Mouse (Mus musculus): ENCODE data around the gene Tomm6. TPM values are rescaled to one million over a fixed set of nuclear protein-coding genes. Genes with fewer than 3 reads are reported as not detected.

Gene Tomm6
- polyA plus RNA-seq, 1 experiment from 2014 or later: 382 TPM

DNA sequence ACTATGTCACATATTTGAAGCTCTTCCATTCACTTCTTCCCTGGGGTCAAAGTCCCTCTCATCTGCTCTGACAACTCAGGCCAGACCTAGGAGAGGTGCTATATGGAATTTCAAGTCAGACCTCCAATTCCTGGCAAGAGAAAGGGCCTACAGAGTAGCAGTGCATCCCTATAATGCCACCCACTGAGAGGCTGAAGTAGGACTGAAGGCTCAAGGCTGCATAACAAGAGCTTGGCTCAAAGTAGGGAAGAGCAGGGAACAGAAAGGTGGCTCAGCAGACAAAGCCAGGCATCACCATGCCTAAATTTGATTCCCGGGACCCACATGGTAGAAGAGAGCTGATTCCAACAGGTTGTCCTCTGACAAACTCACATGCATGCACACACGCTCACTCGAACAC, 3.5 kb upstream of the Tomm6 start:
- DNase-seq (ENCODE audit: low spot score) (no peak), ATAC-seq (ENCODE audit: low read depth) (no peak)
- Histone ChIP-seq H3K9me3 (ENCODE audit: control insufficient read depth, low read length) (no peaks in the 10 kb centered on the region), H3K27me3 (replicated peaks; ENCODE audit: control insufficient read depth, insufficient read depth, low read length) (no peaks in the 10 kb centered on the region), H3K36me3 (ENCODE audit: control insufficient read depth, insufficient read depth, low read length) (no peaks in the 10 kb centered on the region), H3K4me3 (ENCODE audit: low read depth, low read length) (no peak overlapping the region), H3K4me2 (ENCODE audit: low read depth, low read length) (no peak overlapping the region), H3K9ac (ENCODE audit: low read depth, low read length) (no peak overlapping the region), H3K4me1 (ENCODE audit: control insufficient read depth, insufficient read depth, low read length) (peaks cover 5% of the 10 kb centered on the region; the same call in 1 of the 2 replicates), H3K27ac (replicated peaks; ENCODE audit: low read depth, low read length) (no peak overlapping the region)
- 97% methylated on average over 3 of the region's 3 CpGs for WGBS

DNA sequence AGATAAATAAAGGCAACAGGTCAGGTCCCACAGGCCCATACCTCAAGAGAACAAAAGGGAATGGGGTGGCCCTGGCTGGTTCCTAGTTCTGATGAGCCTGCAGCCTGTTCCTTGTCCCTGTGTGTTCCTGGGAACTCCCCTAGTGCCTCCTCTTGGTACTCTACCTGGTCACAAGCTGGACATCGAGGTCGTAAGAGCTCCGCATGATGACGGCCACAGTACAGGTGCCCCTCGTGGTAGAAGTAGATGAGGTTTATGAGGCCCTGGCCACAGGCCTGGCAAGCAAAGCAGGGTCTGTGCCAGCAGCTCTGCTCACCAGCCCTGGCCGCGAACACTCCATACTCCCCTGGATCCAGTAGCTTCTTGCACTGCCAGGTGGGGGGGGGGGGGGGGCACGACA, 1.7 kb upstream of the Tomm6 start:
- Histone ChIP-seq H3K27me3 (replicated peaks; ENCODE audit: control insufficient read depth, insufficient read depth, low read length) (no peaks in the 10 kb centered on the region), H3K27ac (replicated peaks; ENCODE audit: low read depth, low read length) (no peak overlapping the region), H3K4me3 (ENCODE audit: low read depth, low read length) (no peak overlapping the region), H3K36me3 (ENCODE audit: control insufficient read depth, insufficient read depth, low read length) (peaks cover 13% of the 10 kb centered on the region), H3K4me2 (ENCODE audit: low read depth, low read length) (peak overlapping the region; percentile 98), H3K9ac (ENCODE audit: low read depth, low read length) (no peak overlapping the region), H3K4me1 (ENCODE audit: control insufficient read depth, insufficient read depth, low read length) (peaks cover 5% of the 10 kb centered on the region; the same call in 1 of the 2 replicates), H3K9me3 (ENCODE audit: control insufficient read depth, low read length) (no peaks in the 10 kb centered on the region)
- DNase-seq (ENCODE audit: low spot score): no peak
- WGBS: 81% methylated on average over 5 of the region's 8 CpGs
- ATAC-seq (ENCODE audit: low read depth): no peak

DNA sequence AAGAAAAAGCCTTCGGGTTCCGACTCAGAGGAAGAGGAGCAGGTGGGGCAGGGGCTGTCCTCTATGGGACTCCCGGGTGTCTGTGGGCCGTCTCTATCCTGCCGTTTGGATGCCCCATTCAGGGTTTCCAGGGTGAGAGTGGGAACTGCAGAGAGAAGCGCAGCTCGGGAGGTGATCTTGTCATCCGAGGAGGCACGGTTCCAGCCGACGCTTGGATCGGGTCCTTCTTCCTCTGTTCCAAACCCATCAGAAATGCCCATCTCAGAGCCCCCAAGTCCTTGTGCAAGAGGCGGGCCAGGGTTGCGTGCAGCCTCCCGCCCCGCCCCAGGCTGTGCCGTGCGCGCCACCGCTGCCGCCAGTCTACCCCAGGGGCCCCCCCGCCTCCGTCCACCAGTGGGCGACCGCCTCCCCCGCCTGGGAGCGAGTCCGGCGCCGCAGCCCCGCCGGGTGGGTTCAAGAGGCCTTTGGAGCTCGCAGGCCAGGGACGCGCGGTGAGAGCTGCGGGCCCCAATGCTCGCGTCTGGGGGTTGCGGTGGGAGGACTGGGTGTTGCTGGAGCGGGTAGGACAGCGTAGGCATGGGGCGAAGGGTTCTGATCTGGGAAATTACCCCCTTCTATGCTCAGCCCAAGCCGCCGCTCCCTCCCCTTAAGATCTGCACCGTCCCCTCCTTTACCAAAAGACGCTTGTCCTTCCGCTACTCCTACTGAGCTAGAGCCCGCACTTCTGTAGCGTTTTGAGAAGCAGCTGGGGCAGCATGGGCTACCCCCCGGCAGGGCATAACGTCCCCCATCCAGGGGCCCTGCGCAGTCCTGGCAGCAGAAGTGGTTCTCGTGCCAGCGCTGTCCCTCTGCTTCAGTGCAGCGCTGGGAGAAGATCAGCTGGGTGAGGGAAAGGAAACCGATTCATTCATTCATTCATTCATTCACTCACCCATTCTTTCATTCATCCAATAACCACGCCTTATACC, 706 bp upstream of the Tomm6 start, which contains the start of gene Frs3:
Gene Frs3 (plus strand): TSS at position 423 of the 968 bp plus-strand sequence.
- peaks cover 5% of the 10 kb centered on the region; the same call in 1 of the 2 replicates for H3K4me1 ChIP-seq (ENCODE audit: control insufficient read depth, insufficient read depth, low read length)
- peaks cover 23% of the 10 kb centered on the region for H3K36me3 ChIP-seq (ENCODE audit: control insufficient read depth, insufficient read depth, low read length)
- peak within 1 kb of the TSS; percentile 98 for H3K4me2 ChIP-seq (ENCODE audit: low read depth, low read length)
- ATAC-seq (ENCODE audit: low read depth): peak; percentile 66
- under 1% methylated on average over 34 of the region's 58 CpGs for WGBS
- peak within 1 kb of the TSS; percentile 92 for H3K9ac ChIP-seq (ENCODE audit: low read depth, low read length)
- peak; percentile 80 for DNase-seq (ENCODE audit: low spot score)
- H3K27me3 ChIP-seq (replicated peaks; ENCODE audit: control insufficient read depth, insufficient read depth, low read length): no peaks in the 10 kb centered on the region
- H3K27ac ChIP-seq (replicated peaks; ENCODE audit: low read depth, low read length): peak within 1 kb of the TSS; percentile 87
- no peaks in the 10 kb centered on the region for H3K9me3 ChIP-seq (ENCODE audit: control insufficient read depth, low read length)
- peak within 1 kb of the TSS; percentile 89 for H3K4me3 ChIP-seq (ENCODE audit: low read depth, low read length)

DNA sequence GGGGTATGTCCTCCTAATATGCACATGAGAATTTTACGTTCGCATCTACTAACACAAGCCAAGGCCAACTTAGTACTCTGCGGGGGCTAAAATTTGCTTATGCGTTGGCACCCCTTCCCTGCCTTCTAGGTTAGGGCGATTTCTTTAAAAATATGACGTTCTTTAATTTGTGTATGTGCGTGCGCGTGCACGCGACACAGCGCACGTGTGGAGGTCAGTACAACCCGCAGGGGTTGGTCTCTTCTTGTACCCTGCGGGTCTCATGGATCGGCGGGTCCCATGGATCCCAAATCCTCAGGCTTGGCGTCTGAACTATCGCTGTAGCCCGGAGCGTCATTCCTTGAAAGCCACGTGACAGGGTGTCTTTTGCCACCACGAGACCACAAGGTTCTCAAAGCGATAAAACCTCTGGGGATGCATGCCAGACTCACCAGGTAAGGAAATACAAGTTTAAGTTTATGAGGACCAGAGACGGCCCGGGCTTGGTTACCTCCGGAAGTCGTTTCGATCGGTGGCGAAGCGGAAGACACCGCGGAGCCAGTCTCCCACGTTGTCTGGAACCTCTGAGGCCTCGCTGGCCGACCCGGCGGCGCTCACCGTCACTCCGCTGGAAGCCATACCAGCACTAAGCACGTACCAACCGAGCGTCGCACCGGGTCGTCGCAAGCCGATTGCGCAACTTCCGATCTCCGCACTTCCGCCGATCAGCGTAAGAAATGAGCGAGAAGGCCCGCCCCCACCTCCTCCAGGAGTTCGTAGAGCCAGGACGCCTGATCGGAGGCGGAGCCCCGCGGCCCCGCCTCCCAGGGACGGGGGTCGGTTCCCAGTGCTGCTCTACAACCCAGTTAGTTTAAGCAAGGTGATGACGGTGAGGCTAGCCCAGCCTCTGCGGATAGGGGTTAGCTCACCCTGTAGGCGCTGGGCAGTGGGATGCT, 510 bp downstream of the Tomm6 start:
- Histone ChIP-seq H3K4me2 (ENCODE audit: low read depth, low read length) (peak overlapping the region; percentile 98), H3K9ac (ENCODE audit: low read depth, low read length) (peak overlapping the region; percentile 92), H3K9me3 (ENCODE audit: control insufficient read depth, low read length) (no peaks in the 10 kb centered on the region), H3K27ac (replicated peaks; ENCODE audit: low read depth, low read length) (peak overlapping the region; percentile 87), H3K27me3 (replicated peaks; ENCODE audit: control insufficient read depth, insufficient read depth, low read length) (no peaks in the 10 kb centered on the region), H3K4me1 (ENCODE audit: control insufficient read depth, insufficient read depth, low read length) (0 out of 2 replicates have a peak, but pooled peaks cover 5% of the 10 kb centered on the region), H3K4me3 (ENCODE audit: low read depth, low read length) (peak overlapping the region; percentile 89), H3K36me3 (ENCODE audit: control insufficient read depth, insufficient read depth, low read length) (peaks cover 35% of the 10 kb centered on the region)
- DNase-seq (ENCODE audit: low spot score): peak; percentile 99
- ATAC-seq (ENCODE audit: low read depth): peak; percentile 88
- WGBS: under 1% methylated on average over 70 of the region's 70 CpGs

DNA sequence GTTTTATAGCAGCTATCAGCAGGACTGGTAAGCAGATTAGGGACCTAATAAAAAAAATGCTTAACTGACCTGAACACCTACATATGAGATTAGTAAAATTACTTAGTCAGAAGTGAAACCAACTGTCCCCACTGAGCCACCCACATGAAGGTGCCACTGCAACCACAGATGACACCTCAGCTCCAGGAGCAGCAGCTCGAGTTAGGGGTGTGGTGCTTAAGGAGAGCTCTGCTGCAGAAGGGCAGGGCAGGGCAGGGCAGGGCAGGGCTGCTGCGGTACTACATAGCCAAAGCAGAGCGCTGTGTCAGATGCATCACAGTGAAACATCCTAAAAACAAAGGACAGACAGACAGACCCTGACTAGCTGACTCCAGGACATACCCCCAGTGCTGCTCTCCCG, 5.3 kb downstream of the Tomm6 start:
- DNase-seq (ENCODE audit: low spot score) (no peak), ATAC-seq (ENCODE audit: low read depth) (no peak)
- Histone ChIP-seq H3K27ac (replicated peaks; ENCODE audit: low read depth, low read length) (no peak overlapping the region), H3K9me3 (ENCODE audit: control insufficient read depth, low read length) (no peaks in the 10 kb centered on the region), H3K4me2 (ENCODE audit: low read depth, low read length) (no peak overlapping the region), H3K4me3 (ENCODE audit: low read depth, low read length) (no peak overlapping the region), H3K4me1 (ENCODE audit: control insufficient read depth, insufficient read depth, low read length) (0 out of 2 replicates have a peak, but pooled peaks cover 5% of the 10 kb centered on the region), H3K27me3 (replicated peaks; ENCODE audit: control insufficient read depth, insufficient read depth, low read length) (no peaks in the 10 kb centered on the region), H3K9ac (ENCODE audit: low read depth, low read length) (no peak overlapping the region), H3K36me3 (ENCODE audit: control insufficient read depth, insufficient read depth, low read length) (peaks cover 79% of the 10 kb centered on the region)
- 82% methylated on average over 4 of the region's 4 CpGs for WGBS

DNA sequence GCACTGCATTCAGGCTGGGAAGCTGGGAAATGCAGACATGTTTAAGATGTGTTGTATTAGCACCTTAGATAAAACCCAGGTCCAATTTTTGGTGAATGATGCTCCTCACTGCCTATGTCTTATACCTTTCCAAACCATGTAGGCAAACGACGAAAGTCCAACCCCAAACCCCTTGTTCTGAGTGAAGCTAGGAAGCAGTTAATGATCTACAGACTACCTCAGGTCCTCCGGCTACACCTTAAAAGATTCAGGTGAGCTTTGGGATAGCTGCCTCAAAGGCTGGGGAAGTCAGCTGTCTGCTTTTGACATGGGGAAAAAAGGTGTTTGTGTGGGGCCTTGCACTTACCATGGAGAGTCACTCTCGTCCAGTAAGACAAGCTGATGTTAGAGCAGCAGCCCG, 9.5 kb downstream of the Tomm6 start:
- no peak overlapping the region for H3K27ac ChIP-seq (replicated peaks; ENCODE audit: low read depth, low read length)
- H3K4me1 ChIP-seq (ENCODE audit: control insufficient read depth, insufficient read depth, low read length): no peaks in the 10 kb centered on the region
- H3K9ac ChIP-seq (ENCODE audit: low read depth, low read length): no peak overlapping the region
- no peak for DNase-seq (ENCODE audit: low spot score)
- H3K27me3 ChIP-seq (replicated peaks; ENCODE audit: control insufficient read depth, insufficient read depth, low read length): no peaks in the 10 kb centered on the region
- no peak for ATAC-seq (ENCODE audit: low read depth)
- H3K4me2 ChIP-seq (ENCODE audit: low read depth, low read length): no peak overlapping the region
- peaks cover 71% of the 10 kb centered on the region for H3K36me3 ChIP-seq (ENCODE audit: control insufficient read depth, insufficient read depth, low read length)
- H3K4me3 ChIP-seq (ENCODE audit: low read depth, low read length): no peak overlapping the region
- no peaks in the 10 kb centered on the region for H3K9me3 ChIP-seq (ENCODE audit: control insufficient read depth, low read length)
- WGBS: 82% methylated on average over 5 of the region's 5 CpGs

DNA sequence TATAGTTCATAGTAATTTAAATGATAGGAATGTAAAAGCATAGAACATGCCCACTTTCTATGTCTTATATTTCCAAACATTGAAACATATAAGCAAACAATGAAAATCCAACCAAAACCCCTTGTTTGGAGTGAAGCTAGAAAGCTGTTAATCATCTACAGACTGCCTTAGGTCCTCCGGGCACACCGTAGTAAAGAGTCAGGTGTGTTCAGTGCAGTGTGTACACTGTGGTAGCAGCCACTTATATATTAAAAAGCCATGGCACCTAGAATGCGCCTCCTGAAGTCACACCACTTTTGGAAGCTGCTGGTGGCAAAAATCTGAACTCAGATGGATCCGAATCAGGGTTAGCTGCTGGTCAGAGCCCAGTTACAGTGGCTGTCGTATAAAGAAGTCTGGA, 9.9 kb downstream of the Tomm6 start:
- Histone ChIP-seq H3K27ac (replicated peaks; ENCODE audit: low read depth, low read length) (no peak overlapping the region), H3K36me3 (ENCODE audit: control insufficient read depth, insufficient read depth, low read length) (peaks cover 66% of the 10 kb centered on the region), H3K4me2 (ENCODE audit: low read depth, low read length) (no peak overlapping the region), H3K27me3 (replicated peaks; ENCODE audit: control insufficient read depth, insufficient read depth, low read length) (peaks cover 2% of the 10 kb centered on the region; the same call in 1 of the 2 replicates), H3K9ac (ENCODE audit: low read depth, low read length) (no peak overlapping the region), H3K9me3 (ENCODE audit: control insufficient read depth, low read length) (no peaks in the 10 kb centered on the region), H3K4me3 (ENCODE audit: low read depth, low read length) (no peak overlapping the region), H3K4me1 (ENCODE audit: control insufficient read depth, insufficient read depth, low read length) (no peaks in the 10 kb centered on the region)
- no peak for DNase-seq (ENCODE audit: low spot score)
- ATAC-seq (ENCODE audit: low read depth): no peak
- WGBS: 90% methylated on average over 5 of the region's 5 CpGs

DNA sequence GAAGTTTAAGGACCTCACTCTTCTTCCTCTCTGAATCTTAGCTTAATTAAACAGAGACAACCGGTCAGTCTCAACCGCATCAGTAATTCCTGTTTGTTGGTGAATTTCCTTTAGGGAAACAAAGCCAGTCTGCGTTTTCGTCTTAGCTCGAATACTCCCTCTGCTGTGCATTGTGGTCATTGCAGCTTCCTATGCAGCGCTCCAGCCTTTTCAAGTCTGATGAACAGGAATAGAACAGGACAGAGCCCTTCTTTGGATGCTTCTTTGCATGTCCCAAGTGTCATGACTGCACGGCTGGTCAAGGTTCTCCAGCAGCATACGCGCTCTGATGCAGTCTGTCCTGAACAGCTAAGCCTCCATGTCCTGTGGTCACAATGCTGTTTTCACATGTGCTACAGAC, 11.6 kb downstream of the Tomm6 start:
- Histone ChIP-seq H3K4me3 (ENCODE audit: low read depth, low read length) (no peak overlapping the region), H3K4me2 (ENCODE audit: low read depth, low read length) (no peak overlapping the region), H3K36me3 (ENCODE audit: control insufficient read depth, insufficient read depth, low read length) (peaks cover 50% of the 10 kb centered on the region)

More for the DNA sequence above, 11.6 kb downstream of the Tomm6 start:
- Histone ChIP-seq H3K27ac (replicated peaks; ENCODE audit: low read depth, low read length) (no peak overlapping the region), H3K27me3 (replicated peaks; ENCODE audit: control insufficient read depth, insufficient read depth, low read length) (peaks cover 13% of the 10 kb centered on the region; the same call in 1 of the 2 replicates), H3K9me3 (ENCODE audit: control insufficient read depth, low read length) (no peaks in the 10 kb centered on the region), H3K9ac (ENCODE audit: low read depth, low read length) (no peak overlapping the region), H3K4me1 (ENCODE audit: control insufficient read depth, insufficient read depth, low read length) (0 out of 2 replicates have a peak, but pooled peaks cover 5% of the 10 kb centered on the region)
- 20% methylated on average over 9 of the region's 9 CpGs for WGBS
- ATAC-seq (ENCODE audit: low read depth): no peak
- DNase-seq (ENCODE audit: low spot score): peak; percentile 65

All from embryonic facial prominence, embryonic 14.5 days (tissue).